Mouse (Mus musculus) heart, embryonic 16.5 days (tissue): ENCODE measurements around the gene Dnah8. TPM values are rescaled to one million over a fixed set of nuclear protein-coding genes. Genes with fewer than 3 reads are reported as not detected.

Experiments
- ATAC-seq: fragments of 200-750 bp; cut with Nextera tagmentation; replicated peaks from 2 replicates; pipeline ENCODE4 v1.8.0; 2017; ENCODE audit warnings: moderate number of reproducible peaks; ENCODE audit not compliant: insufficient read depth, low FRiP score; ENCODE audit errors: extremely low read depth
- H3K27ac ChIP-seq: fragments of 300-500 bp; sonication (generic); 2 replicates; pipeline ENCODE4 v1.5.1; 2014; ENCODE audit warnings: mild to moderate bottlenecking, low read length, control low read depth, moderate library complexity
- H3K27me3 ChIP-seq: fragments of 300-500 bp; sonication (generic); 2 replicates; pipeline ENCODE4 v1.6.1; 2014; ENCODE audit warnings: low read length, mixed read lengths; ENCODE audit not compliant: control insufficient read depth, insufficient read depth
- H3K36me3 ChIP-seq: fragments of 300-500 bp; sonication (generic); 2 replicates; pipeline ENCODE4 v1.6.1; 2014; ENCODE audit not compliant: control insufficient read depth, insufficient read depth
- H3K4me1 ChIP-seq: fragments of 300-500 bp; sonication (generic); 2 replicates; pipeline ENCODE4 v1.6.1; 2014; ENCODE audit warnings: low read length, mixed read lengths; ENCODE audit not compliant: control insufficient read depth, insufficient read depth
- H3K4me2 ChIP-seq: fragments of 300-500 bp; sonication (generic); 2 replicates; pipeline ENCODE4 v1.6.1; 2014; ENCODE audit warnings: low read depth, mild to moderate bottlenecking, control low read depth, low read length
- H3K4me3 ChIP-seq: fragments of 300-500 bp; sonication (generic); 2 replicates; pipeline ENCODE4 v1.5.1; 2014; ENCODE audit warnings: mild to moderate bottlenecking, control low read depth, low read length
- H3K9ac ChIP-seq: fragments of 300-500 bp; sonication (generic); 2 replicates; pipeline ENCODE4 v1.6.1; 2014; ENCODE audit warnings: low read length, control low read depth
- H3K9me3 ChIP-seq: fragments of 300-500 bp; sonication (generic); replicated peaks from 2 replicates; pipeline ENCODE4 v1.6.1; 2016; ENCODE audit warnings: low read length; ENCODE audit not compliant: control insufficient read depth
- WGBS: fragments of 180-500 bp; shearing (Covaris S2); extraction: QIAGEN DNeasy Blood & Tissue Kit; methylation state at CpG from one replicate; pipeline ENCODE4 v1.1.7; 2014; 5-methylcytosine and 5-hydroxymethylcytosine counted together
- polyA plus RNA-seq: library from polyadenylated mRNA; unstranded; fragments of >200 nt; fragmentation: Nextera tagmentation; extraction: Ambion mirVana; gene quantifications from 2 replicates; pipeline ENCODE4 v1.2.1, GENCODE M21; 2015

The Dnah8 gene
- polyA plus RNA-seq, 1 experiment from 2014 or later = 2.9 TPM

DNA sequence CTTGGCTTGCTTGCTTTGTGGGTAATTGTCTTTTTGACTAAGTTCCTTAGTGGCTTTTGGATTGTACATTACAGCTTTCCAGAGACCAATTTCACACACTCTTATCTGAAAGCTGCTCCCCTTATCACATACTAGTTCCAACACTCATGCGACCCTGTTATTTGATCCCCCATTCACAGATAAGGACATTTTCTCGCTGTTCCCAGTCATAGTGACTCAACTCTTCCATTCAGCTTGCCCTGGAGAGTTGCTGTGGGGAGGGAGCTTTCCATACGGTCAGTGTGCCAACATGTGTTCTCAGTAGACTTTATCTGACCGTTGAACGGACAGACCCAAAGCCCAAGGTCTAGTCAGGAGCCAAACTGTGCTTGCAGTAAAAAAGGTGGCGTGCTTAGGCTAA, 197.0 kb downstream of the Dnah8 start:
- peak overlapping the region; percentile 49; the same call in 1 of the 2 replicates for H3K27ac ChIP-seq
- WGBS = 11% methylated on average over 6 of the region's 6 CpGs
- H3K9me3 ChIP-seq = no peaks in the 10 kb centered on the region
- H3K4me1 ChIP-seq = peaks cover 14% of the 10 kb centered on the region
- no peak overlapping the region for H3K9ac ChIP-seq
- no peaks in the 10 kb centered on the region for H3K27me3 ChIP-seq
- peak; percentile 85 for ATAC-seq
- H3K4me2 ChIP-seq = peak overlapping the region; percentile 32
- H3K4me3 ChIP-seq = no peak overlapping the region
- H3K36me3 ChIP-seq = no peaks in the 10 kb centered on the region

DNA sequence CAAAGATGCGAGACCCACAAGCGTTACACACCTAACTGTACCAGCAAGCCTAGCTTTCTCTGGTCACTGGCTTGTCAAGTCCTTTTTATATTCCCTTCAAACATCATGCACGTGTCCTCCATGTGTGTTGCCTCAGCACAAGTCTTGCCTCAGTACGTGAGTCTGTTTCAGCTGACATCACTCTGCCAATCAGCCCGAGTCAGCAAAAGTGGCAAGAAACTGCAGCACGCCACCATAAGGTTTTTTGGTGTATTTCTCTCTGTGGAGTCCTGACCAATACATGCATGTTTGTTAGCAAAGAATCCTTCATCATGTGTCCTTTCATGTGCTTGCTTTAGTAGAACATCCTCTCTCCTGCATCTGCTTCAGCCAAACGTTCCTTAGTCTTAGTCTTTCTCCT, 200.3 kb downstream of the Dnah8 start:
- H3K4me2 ChIP-seq = no peak overlapping the region
- no peak overlapping the region for H3K27ac ChIP-seq
- WGBS = 90% methylated on average over 7 of the region's 7 CpGs
- ATAC-seq = no peak
- H3K4me3 ChIP-seq = no peak overlapping the region
- H3K9ac ChIP-seq = no peak overlapping the region
- no peaks in the 10 kb centered on the region; the same call in 1 of the 2 replicates for H3K9me3 ChIP-seq
- H3K27me3 ChIP-seq = no peaks in the 10 kb centered on the region
- H3K36me3 ChIP-seq = no peaks in the 10 kb centered on the region
- H3K4me1 ChIP-seq = peaks cover 14% of the 10 kb centered on the region

GRCm38 (mm10) chr17:30825731-30826304, 201.7 kb downstream of the Dnah8 start:
- H3K4me3 ChIP-seq = no peak overlapping the region
- ATAC-seq = no peak
- WGBS = 61% methylated on average over 11 of the region's 11 CpGs
- H3K27ac ChIP-seq = no peak overlapping the region
- H3K4me1 ChIP-seq = peaks cover 12% of the 10 kb centered on the region
- H3K36me3 ChIP-seq = no peaks in the 10 kb centered on the region
- H3K9ac ChIP-seq = no peak overlapping the region
- H3K9me3 ChIP-seq = no peaks in the 10 kb centered on the region; the same call in 1 of the 2 replicates
- H3K4me2 ChIP-seq = no peak overlapping the region
- no peaks in the 10 kb centered on the region for H3K27me3 ChIP-seq

DNA sequence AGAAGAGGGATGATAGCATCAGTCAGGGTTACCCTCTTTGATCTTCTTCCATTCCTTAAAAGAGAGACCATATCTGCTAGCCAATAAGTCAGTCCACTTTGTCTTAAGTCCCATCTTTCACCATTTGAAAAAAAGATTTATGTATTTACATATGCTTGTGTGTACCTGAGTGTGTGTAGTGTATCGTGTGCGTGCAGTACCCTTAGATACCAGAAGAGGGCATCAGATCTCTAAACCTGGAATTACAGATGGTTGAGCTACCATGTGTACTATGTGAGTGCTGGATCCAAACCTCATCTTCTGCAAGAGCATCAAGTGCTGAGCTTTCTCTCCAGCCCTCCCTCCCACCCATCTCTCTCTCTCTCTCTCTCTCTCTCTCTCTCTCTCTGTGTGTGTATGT, 207.0 kb downstream of the Dnah8 start:
- Histone ChIP-seq H3K4me1 (0 out of 2 replicates have a peak, but pooled peaks cover 2% of the 10 kb centered on the region), H3K9ac (no peak overlapping the region), H3K36me3 (no peaks in the 10 kb centered on the region), H3K27ac (no peak overlapping the region), H3K4me2 (no peak overlapping the region), H3K4me3 (no peak overlapping the region), H3K9me3 (peaks cover 4% of the 10 kb centered on the region), H3K27me3 (no peaks in the 10 kb centered on the region)
- no peak for ATAC-seq
- WGBS = 94% methylated on average over 2 of the region's 2 CpGs

- no peak overlapping the region for H3K27ac ChIP-seq
These were observed 211.3 kb downstream of the Dnah8 start for GRCm38 (mm10) chr17:30835419-30835818.

GRCm38 (mm10) chr17:30837031-30837430, 212.9 kb downstream of the Dnah8 start:
- no peaks in the 10 kb centered on the region for H3K9me3 ChIP-seq
- no peak for ATAC-seq

More at GRCm38 (mm10) chr17:30835419-30835818, 211.3 kb downstream of the Dnah8 start:
- WGBS = 76% methylated on average over 4 of the region's 4 CpGs
- H3K4me2 ChIP-seq = no peak overlapping the region
- H3K9me3 ChIP-seq = peaks cover 4% of the 10 kb centered on the region
- no peaks in the 10 kb centered on the region for H3K27me3 ChIP-seq
- ATAC-seq = no peak
- H3K4me3 ChIP-seq = no peak overlapping the region
- peaks cover 2% of the 10 kb centered on the region; the same call in 1 of the 2 replicates for H3K4me1 ChIP-seq
- H3K36me3 ChIP-seq = no peaks in the 10 kb centered on the region
- no peak overlapping the region for H3K9ac ChIP-seq

DNA sequence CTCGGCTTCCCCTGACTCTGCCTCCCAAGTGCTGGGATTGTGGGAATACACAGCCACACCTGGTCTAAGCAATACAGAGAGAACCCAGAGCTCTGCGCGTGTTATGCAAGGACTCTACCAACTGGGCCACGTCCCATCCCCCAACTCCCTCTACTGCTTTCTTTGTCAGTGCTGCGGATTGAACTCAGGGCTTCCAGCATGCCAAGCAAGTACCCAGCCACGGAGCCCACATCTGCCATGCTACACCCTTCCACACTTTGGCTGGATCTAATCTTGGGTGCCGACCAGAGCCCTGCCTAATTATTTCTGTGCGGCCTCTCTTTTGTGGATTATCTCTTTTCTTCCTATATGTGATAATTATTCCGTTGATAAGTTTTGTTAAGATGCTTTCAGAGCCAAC, 215.9 kb downstream of the Dnah8 start:
- 64% methylated on average over 9 of the region's 9 CpGs for WGBS
- Histone ChIP-seq H3K27me3 (no peaks in the 10 kb centered on the region), H3K9ac (no peak overlapping the region), H3K36me3 (no peaks in the 10 kb centered on the region), H3K4me3 (no peak overlapping the region), H3K4me2 (no peak overlapping the region), H3K27ac (no peak overlapping the region), H3K4me1 (no peaks in the 10 kb centered on the region; the same call in 1 of the 2 replicates), H3K9me3 (no peaks in the 10 kb centered on the region)
- ATAC-seq = no peak

More at GRCm38 (mm10) chr17:30837031-30837430, 212.9 kb downstream of the Dnah8 start:
- Histone ChIP-seq H3K27ac (no peak overlapping the region), H3K9ac (no peak overlapping the region), H3K4me2 (no peak overlapping the region), H3K27me3 (no peaks in the 10 kb centered on the region), H3K4me3 (no peak overlapping the region), H3K4me1 (peaks cover 2% of the 10 kb centered on the region; the same call in 1 of the 2 replicates), H3K36me3 (no peaks in the 10 kb centered on the region)
- WGBS = 56% methylated on average over 1 of the region's 1 CpGs

DNA sequence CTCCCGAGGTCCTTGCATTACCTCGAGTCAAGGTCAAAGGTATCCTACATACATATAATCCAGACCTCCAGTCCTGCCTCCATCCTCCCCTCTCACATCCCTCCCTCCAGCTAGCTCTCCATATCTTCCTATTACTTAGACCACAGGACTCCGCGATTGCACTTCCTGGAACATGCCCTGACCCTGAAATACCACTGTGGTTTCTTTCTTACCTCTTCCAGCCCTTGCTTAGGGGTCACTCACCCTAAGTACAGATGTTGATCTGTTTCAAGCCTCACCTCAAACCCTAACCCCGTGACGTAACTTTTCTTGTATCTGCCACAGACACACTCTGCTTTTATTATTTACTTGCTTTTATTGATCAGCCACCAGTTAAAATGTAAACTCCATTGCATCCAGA, 218.2 kb downstream of the Dnah8 start:
- WGBS = 67% methylated on average over 6 of the region's 6 CpGs

DNA sequence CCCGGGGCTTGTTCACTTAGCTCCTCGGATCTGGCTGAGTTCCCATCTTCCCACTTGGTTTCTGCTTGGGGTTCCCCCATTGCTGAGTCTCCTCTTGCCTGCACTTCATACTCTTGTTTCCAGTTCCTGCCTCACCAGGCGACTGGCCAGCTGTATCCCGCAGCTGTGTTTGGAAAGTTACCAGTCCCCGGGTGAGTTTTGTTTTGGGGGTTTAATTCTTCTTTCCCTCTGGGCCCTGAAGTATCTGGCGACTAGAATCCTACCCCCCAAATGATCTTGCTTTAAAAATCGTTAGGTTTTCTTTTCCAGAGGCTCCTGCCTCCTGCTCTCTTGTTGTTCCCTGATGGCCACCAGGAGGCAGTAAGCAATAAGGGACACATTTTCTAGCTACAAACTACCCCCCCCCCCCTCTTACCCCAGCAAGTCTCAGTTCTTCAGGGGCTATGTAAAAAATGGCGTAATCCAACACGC, 220.2 kb downstream of the Dnah8 start:
- no peak overlapping the region for H3K9ac ChIP-seq
- 43% methylated on average over 9 of the region's 9 CpGs for whole genome bisulfite sequencing
- ATAC-seq = no peak
- no peak overlapping the region for H3K27ac ChIP-seq
- H3K4me3 ChIP-seq = no peak overlapping the region
- no peak overlapping the region for H3K4me2 ChIP-seq
- H3K9me3 ChIP-seq = no peaks in the 10 kb centered on the region
- no peaks in the 10 kb centered on the region for H3K27me3 ChIP-seq
- no peaks in the 10 kb centered on the region for H3K4me1 ChIP-seq
- no peaks in the 10 kb centered on the region for H3K36me3 ChIP-seq

More for the DNA sequence above, 218.2 kb downstream of the Dnah8 start:
- no peak overlapping the region for H3K4me2 ChIP-seq
- no peak overlapping the region for H3K9ac ChIP-seq
- H3K27ac ChIP-seq = no peak overlapping the region
- H3K4me3 ChIP-seq = no peak overlapping the region
- H3K4me1 ChIP-seq = no peaks in the 10 kb centered on the region
- H3K36me3 ChIP-seq = no peaks in the 10 kb centered on the region
- no peak for ATAC-seq
- no peaks in the 10 kb centered on the region for H3K9me3 ChIP-seq
- H3K27me3 ChIP-seq = no peaks in the 10 kb centered on the region
